Mouse (Mus musculus) kidney, postnatal 0 days (tissue): ENCODE data around the gene Gm4858. TPM values are rescaled to one million over a fixed set of nuclear protein-coding genes. Genes with fewer than 3 reads are reported as not detected.
"Not testable (repeated sequence)": the region's sequence is repeated elsewhere in the genome, so short reads cannot be mapped to it uniquely, and the experiment has no call there.

Source experiments
- ATAC-seq: fragments of 200-750 bp; cut with Nextera tagmentation; replicated peaks from 2 replicates; pipeline ENCODE4 v1.8.0; 2017; ENCODE audit warnings: low read depth, moderate number of reproducible peaks, moderate TSS enrichment, moderate library complexity; ENCODE audit not compliant: low FRiP score
- DNase-seq: peaks from one replicate; pipeline ENCODE4 v3.0.0-alpha.2; 2016; ENCODE audit warnings: low spot score
- H3K27ac ChIP-seq: fragments of 300-500 bp; sonication (generic); 2 replicates; pipeline ENCODE4 v1.5.1; 2014; ENCODE audit warnings: mild to moderate bottlenecking
- H3K27me3 ChIP-seq: fragments of 300-500 bp; sonication (generic); 2 replicates; pipeline ENCODE4 v1.6.1; 2014; ENCODE audit warnings: low read length, mixed read lengths; ENCODE audit not compliant: insufficient read depth
- H3K36me3 ChIP-seq: fragments of 300-500 bp; sonication (generic); 2 replicates; pipeline ENCODE4 v1.6.1; 2014; ENCODE audit warnings: low read length, mixed read lengths; ENCODE audit not compliant: insufficient read depth
- H3K4me1 ChIP-seq: fragments of 300-500 bp; sonication (generic); replicated peaks from 2 replicates; pipeline ENCODE4 v1.6.1; 2014; ENCODE audit warnings: antibody characterized with exemption, low read length, mixed read lengths; ENCODE audit not compliant: insufficient read depth
- H3K4me2 ChIP-seq: fragments of 300-500 bp; sonication (generic); 2 replicates; pipeline ENCODE4 v1.6.1; 2014; ENCODE audit warnings: mild to moderate bottlenecking, low read length, moderate library complexity, mixed read lengths
- H3K4me3 ChIP-seq: fragments of 300-500 bp; sonication (generic); replicated peaks from 2 replicates; pipeline ENCODE4 v1.5.1; 2014; ENCODE audit warnings: low read depth, low read length
- H3K9ac ChIP-seq: fragments of 300-500 bp; sonication (generic); 2 replicates; pipeline ENCODE4 v1.6.1; 2014; ENCODE audit warnings: low read depth, low read length
- H3K9me3 ChIP-seq: fragments of 300-500 bp; sonication (generic); replicated peaks from 2 replicates; pipeline ENCODE4 v1.6.1; 2016; ENCODE audit warnings: low read length, inconsistent platforms, mixed read lengths
- CTCF ChIP-seq: IDR thresholded peaks from 2 replicates; pipeline ENCODE4 v1.5.1; 2016; ENCODE audit warnings: antibody characterized with exemption, low read depth, mild to moderate bottlenecking, moderate library complexity
- WGBS: fragments of 180-500 bp; shearing (Covaris S2); extraction: QIAGEN DNeasy Blood & Tissue Kit; methylation state at CpG from one replicate; pipeline ENCODE4 v1.1.7; 2014; 5-methylcytosine and 5-hydroxymethylcytosine counted together
- polyA plus RNA-seq: library from polyadenylated mRNA; unstranded; fragments of >200 nt; fragmentation: Nextera tagmentation; extraction: Ambion mirVana; gene quantifications from 2 replicates; pipeline ENCODE4 v1.2.1, GENCODE M21; 2015

Gene Gm4858
- not detected in 2 replicates for polyA plus RNA-seq

GRCm38 (mm10) chr3:93068523-93068922 is at the start of gene Gm4858:
Gene Gm4858 (plus strand): TSS chr3:93068823.
- H3K4me1 ChIP-seq, H3K4me3 ChIP-seq, DNase-seq, H3K36me3 ChIP-seq, H3K9ac ChIP-seq, H3K27me3 ChIP-seq, H3K9me3 ChIP-seq, ATAC-seq, H3K4me2 ChIP-seq, H3K27ac ChIP-seq: not testable (repeated sequence)

DNA sequence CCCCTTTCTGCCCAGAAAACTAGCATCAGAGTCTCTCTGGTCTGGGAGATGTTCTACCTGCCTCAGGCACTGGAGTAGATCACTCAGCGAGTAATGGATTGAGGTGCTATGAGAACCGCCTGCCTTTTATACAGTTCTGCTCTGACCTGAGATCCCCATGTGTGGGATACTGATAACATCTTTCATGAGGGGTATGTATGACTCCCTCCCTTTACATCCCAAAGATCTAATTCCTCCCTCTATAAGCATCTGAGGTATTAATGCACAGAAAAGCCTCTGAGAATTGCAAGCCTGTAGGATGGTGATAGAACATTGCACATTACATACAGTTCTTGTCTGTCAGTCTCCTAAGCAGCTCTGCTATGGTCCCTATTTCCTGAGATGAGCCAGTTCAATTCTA is 49.7 kb upstream of the Gm4858 start, which contains the start of gene Lce1m:
Gene Lce1m (minus strand): TSS at position 101 of the 400 bp plus-strand sequence.
- ATAC-seq (no peak), DNase-seq (no peak)
- Histone ChIP-seq H3K4me3 (no peak within 1 kb of the TSS), H3K27ac (no peak within 1 kb of the TSS), H3K4me1 (no peaks in the 10 kb centered on the region), H3K9me3 (no peaks in the 10 kb centered on the region), H3K9ac (no peak within 1 kb of the TSS), H3K4me2 (no peak within 1 kb of the TSS), H3K27me3 (no peaks in the 10 kb centered on the region), H3K36me3 (no peaks in the 10 kb centered on the region)
- WGBS, result 82% methylated on average over 2 of the region's 2 CpGs
- no peak for TF ChIP-seq CTCF

DNA sequence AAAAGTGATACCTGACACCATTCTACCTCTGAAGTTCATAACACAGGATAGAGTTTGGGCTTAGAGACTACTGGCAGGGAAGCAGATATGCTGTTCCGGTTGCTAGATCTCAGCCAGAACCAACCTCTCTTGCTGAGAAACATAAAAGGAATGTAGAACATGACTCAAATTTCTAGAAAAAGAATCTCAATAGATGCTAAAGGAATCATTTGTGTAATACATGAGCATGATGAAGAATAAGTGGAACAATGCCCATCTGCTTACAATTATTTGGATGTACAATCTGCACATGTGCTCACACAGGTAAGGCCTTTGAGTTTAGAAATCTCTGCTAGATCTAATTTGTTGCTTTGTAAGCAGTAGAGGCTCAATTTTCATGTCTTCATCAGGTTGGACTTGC is 47.5 kb upstream of the Gm4858 start:
- no peak for DNase-seq
- 89% methylated on average over 1 of the region's 1 CpGs for WGBS

GRCm38 (mm10) chr3:93023411-93024184 is 45.0 kb upstream of the Gm4858 start:
- Histone ChIP-seq H3K36me3 (no peaks in the 10 kb centered on the region), H3K4me2 (no peak overlapping the region), H3K4me1 (no peaks in the 10 kb centered on the region), H3K4me3 (no peak overlapping the region), H3K27ac (no peak overlapping the region), H3K9ac (no peak overlapping the region), H3K27me3 (no peaks in the 10 kb centered on the region), H3K9me3 (no peaks in the 10 kb centered on the region)
- DNase-seq (no peak), ATAC-seq (no peak)
- 53% methylated on average over 3 of the region's 3 CpGs for WGBS
- TF ChIP-seq CTCF, result no peak

More for the DNA sequence above, 47.5 kb upstream of the Gm4858 start:
- no peaks in the 10 kb centered on the region for H3K4me1 ChIP-seq
- no peak overlapping the region for H3K9ac ChIP-seq
- no peak overlapping the region for H3K27ac ChIP-seq
- H3K9me3 ChIP-seq, result no peaks in the 10 kb centered on the region
- no peaks in the 10 kb centered on the region for H3K27me3 ChIP-seq
- no peak for TF ChIP-seq CTCF
- H3K36me3 ChIP-seq, result no peaks in the 10 kb centered on the region
- no peak overlapping the region for H3K4me2 ChIP-seq
- ATAC-seq, result no peak
- no peak overlapping the region for H3K4me3 ChIP-seq

DNA sequence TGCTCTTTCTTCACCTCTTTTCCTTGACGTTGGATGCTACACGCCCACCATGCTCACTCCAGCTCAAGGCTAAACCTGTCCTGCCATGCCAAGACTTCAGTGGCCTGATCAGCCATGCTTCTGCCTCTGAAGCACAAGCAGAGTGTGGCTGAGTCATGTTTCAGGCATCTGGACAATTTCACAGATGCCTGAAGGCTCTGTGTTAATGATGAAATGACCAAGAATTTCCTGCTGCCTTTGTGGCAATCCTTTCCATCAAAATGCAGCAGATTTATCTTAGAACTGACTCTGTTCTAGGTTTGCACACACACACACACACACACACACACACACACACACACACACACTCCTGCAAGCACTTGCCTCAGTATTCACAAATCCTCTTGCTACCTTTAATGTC is 43.1 kb upstream of the Gm4858 start:
- Histone ChIP-seq H3K27me3 (no peaks in the 10 kb centered on the region), H3K27ac (no peak overlapping the region), H3K4me2 (no peak overlapping the region), H3K36me3 (no peaks in the 10 kb centered on the region), H3K4me1 (no peaks in the 10 kb centered on the region), H3K9me3 (no peaks in the 10 kb centered on the region), H3K9ac (no peak overlapping the region), H3K4me3 (no peak overlapping the region)
- WGBS, result 83% methylated on average over 2 of the region's 2 CpGs
- no peak for ATAC-seq
- DNase-seq, result no peak
- no peak for TF ChIP-seq CTCF

GRCm38 (mm10) chr3:93031450-93031849 is 37.2 kb upstream of the Gm4858 start:
- 41% methylated on average over 5 of the region's 5 CpGs for WGBS
- DNase-seq (peak; percentile 84), ATAC-seq (peak; percentile 77)
- no peak overlapping the region for H3K27ac ChIP-seq
- no peaks in the 10 kb centered on the region for H3K4me1 ChIP-seq
- H3K4me3 ChIP-seq, result no peak overlapping the region
- H3K4me2 ChIP-seq, result no peak overlapping the region
- peak; percentile 87 for TF ChIP-seq CTCF
- no peaks in the 10 kb centered on the region for H3K36me3 ChIP-seq
- H3K27me3 ChIP-seq, result no peaks in the 10 kb centered on the region
- H3K9ac ChIP-seq, result no peak overlapping the region
- H3K9me3 ChIP-seq, result no peaks in the 10 kb centered on the region
